Mouse (Mus musculus): ENCODE data around the gene Vezt.

Gene Vezt

GRCm38 (mm10) chr10:93912136-93912855 lies 123.3 kb downstream of the Vezt start:
- no peak for DNase-seq (ENCODE audit: low spot score)

- no peak for DNase-seq (ENCODE audit: low spot score)
Observed at GRCm38 (mm10) chr10:93911326-93911725, 124.3 kb downstream of the Vezt start.

GRCm38 (mm10) chr10:93909811-93910446 lies 125.7 kb downstream of the Vezt start:
- DNase-seq (ENCODE audit: low spot score) = no peak

GRCm38 (mm10) chr10:93909015-93909414 lies 126.6 kb downstream of the Vezt start:
- no peak for DNase-seq (ENCODE audit: low spot score)

DNA sequence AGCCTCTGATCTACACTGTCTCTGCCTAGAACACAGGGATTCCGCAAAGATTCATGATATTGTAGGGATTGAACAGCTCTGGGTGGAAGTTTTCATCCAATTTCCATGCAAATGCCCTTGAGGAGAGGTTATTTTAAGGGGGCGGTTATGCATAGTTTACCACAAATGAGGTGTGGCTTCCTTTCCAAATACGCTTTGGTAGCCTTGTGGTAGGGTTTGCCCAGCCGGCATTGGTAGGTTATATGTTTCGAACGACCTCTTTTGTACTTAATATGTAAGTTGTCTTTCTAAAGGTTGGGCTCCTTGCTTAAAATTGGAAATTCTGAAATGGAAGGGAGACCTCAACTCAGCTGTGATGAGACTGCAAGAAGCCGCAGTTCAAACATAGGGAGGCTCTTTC lies 127.1 kb downstream of the Vezt start:
- DNase-seq (ENCODE audit: low spot score) = no peak

DNA sequence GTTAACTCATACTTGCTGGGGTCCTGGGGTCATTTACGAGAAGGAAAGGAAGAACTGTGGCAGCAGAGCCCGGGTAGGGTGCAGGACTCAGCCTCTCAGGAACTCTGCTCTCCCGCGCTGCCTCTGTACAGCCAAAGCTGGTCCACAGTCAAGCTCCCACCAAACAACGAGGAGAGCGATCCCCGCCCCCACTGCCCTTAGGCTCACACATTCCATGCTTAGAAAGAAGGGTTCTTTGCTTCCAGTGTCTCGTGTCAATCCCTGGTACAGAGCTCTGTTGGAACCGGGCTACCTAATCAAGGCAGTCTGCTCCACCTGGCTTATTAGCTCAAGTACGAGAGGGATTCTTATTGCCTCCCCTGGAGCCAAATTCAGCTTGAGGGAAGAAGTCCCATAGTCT lies 128.2 kb downstream of the Vezt start:
- no peak for DNase-seq (ENCODE audit: low spot score)

DNA sequence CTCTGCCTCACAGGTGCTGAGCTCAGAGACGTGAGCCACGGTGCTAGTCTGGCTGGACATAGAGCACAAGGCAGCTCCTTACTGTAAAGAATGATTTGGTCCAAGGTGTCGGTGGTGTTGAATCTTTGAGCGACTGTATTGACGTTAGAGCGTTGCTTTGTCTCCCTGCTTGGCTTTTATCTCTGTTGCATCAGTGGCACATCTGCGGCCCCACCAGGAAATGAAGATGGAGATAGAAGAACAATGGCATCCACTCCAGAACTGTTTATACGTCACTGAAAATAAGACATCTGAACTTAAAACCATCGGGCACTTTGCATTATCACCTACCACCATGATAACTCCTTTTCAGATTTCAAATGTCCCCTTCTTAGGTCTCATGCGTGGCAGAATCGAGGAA lies 135.7 kb downstream of the Vezt start:
- DNase-seq (ENCODE audit: low spot score) = no peak

- no peak for DNase-seq (ENCODE audit: low spot score)
Observed at GRCm38 (mm10) chr10:93899303-93899702, 136.3 kb downstream of the Vezt start.

- DNase-seq (ENCODE audit: low spot score) = no peak
Observed at GRCm38 (mm10) chr10:93897043-93897646, 138.5 kb downstream of the Vezt start, which contains the start of gene Metap2. TSS of gene Metap2 (minus strand) at chr10:93897093.

DNA sequence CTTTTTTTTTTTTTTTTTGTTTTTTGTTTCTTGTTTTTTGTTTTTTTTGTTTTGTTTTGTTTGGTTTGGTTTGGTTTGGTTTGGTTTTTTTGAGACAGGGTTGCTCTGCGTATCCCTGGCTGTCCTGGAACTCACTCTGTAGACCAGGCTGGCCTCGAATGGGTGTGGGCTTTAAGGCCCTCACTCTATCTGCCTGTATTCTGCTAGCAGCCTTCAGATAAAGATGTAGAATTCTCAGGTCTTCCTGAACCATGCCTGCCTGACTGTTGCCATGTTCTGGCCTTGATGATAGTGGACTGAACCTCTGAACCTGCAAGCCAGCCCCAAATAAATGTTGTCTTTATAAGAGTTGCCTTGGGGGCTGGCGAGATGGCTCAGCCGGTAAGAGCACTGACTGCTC lies 143.1 kb downstream of the Vezt start:
- DNase-seq (ENCODE audit: low spot score) = no peak

GRCm38 (mm10) chr10:93891031-93891430 lies 144.6 kb downstream of the Vezt start:
- no peak for DNase-seq (ENCODE audit: low spot score)

DNA sequence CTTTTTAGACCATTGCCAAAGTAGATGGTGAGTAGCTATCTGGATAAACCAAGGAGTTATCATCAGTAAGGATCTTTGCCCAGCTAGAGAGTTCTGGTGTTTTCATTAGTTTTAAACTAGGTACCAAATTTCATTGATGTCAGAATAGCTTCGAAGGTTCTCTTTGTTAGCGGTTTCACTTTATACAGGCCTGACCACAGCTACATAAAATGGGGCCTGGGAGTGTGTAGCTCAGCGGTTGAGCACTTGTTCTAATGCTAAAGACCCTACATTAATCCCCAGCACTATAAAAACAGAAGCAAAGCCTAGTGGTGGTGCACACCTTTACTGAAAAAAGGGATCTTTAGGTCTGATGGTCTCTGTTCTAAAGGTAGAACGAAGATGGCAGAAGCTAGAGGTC lies 145.1 kb downstream of the Vezt start:
- no peak for DNase-seq (ENCODE audit: low spot score)

- peak; percentile 28 for DNase-seq (ENCODE audit: low spot score)
Observed at GRCm38 (mm10) chr10:93889976-93890375, 145.6 kb downstream of the Vezt start.

DNA sequence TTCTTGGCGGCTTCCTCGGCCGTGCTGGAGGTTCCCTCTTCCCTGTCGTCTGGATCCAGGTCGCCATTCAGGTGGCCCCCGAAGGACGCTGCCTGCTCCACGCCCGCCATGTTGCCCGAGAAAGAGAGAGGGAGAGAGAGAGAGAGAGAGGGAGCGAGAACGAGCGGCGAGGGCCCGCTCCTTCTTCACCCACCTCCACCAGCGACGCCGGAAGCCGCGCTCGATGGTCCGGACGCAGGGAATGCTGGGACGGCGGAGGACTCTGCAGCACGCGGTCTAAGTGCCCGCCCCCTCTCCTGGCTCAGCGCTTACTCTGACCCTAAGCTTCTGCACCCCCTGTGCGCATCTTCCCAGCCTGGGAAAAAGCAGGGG lies 146.1 kb downstream of the Vezt start:
- peak; percentile 82 for DNase-seq (ENCODE audit: low spot score)

All from adipocyte (in vitro differentiated cells).